Mouse (Mus musculus): ENCODE measurements at regions not wholly inside any gene's neighbourhood (a gene's known extent, or its start where the extent isn't known, plus 50 kb on each side); places are given as distances from the start of the nearest gene placed in this dataset.

GRCm38 (mm10) chr9:85144363-85144762 lies 168.2 kb upstream of the Gm11114 start:
- no peak overlapping the region for H3K4me3 ChIP-seq (replicated peaks; ENCODE audit: extremely low read depth, low read depth, low read length)
- 93% methylated on average over 2 of the region's 2 CpGs for WGBS
- H3K4me1 ChIP-seq (ENCODE audit: control insufficient read depth, insufficient read depth, low read length) = peaks cover 2% of the 10 kb centered on the region; the same call in 1 of the 2 replicates
- no peak for DNase-seq
- TF ChIP-seq POLR2A (IDR thresholded peaks at IDR 0.05; ENCODE audit: borderline replicate concordance, extremely low read depth, low read depth, low read length) (no peak), CTCF (IDR thresholded peaks at IDR 0.05; ENCODE audit: insufficient read depth, low read length) (no peak)

- Histone ChIP-seq H3K4me3 (replicated peaks; ENCODE audit: extremely low read depth, low read depth, low read length) (no peak overlapping the region), H3K4me1 (ENCODE audit: control insufficient read depth, insufficient read depth, low read length) (no peaks in the 10 kb centered on the region)
- TF ChIP-seq CTCF (IDR thresholded peaks at IDR 0.05; ENCODE audit: insufficient read depth, low read length) = no peak
- TF ChIP-seq POLR2A (IDR thresholded peaks at IDR 0.05; ENCODE audit: borderline replicate concordance, extremely low read depth, low read depth, low read length) = no peak
- 69% methylated on average over 1 of the region's 1 CpGs for WGBS
- no peak for DNase-seq
These were observed 146.9 kb upstream of the Gm11114 start for GRCm38 (mm10) chr9:85165632-85166031.

- no peak for TF ChIP-seq CTCF (IDR thresholded peaks at IDR 0.05; ENCODE audit: insufficient read depth, low read length)
- TF ChIP-seq POLR2A (IDR thresholded peaks at IDR 0.05; ENCODE audit: borderline replicate concordance, extremely low read depth, low read depth, low read length) = no peak
- no peak overlapping the region for H3K4me3 ChIP-seq (replicated peaks; ENCODE audit: extremely low read depth, low read depth, low read length)
- DNase-seq = no peak
- no peaks in the 10 kb centered on the region for H3K4me1 ChIP-seq (ENCODE audit: control insufficient read depth, insufficient read depth, low read length)
These were observed 145.3 kb upstream of the Gm11114 start for GRCm38 (mm10) chr9:85167243-85167642.

- H3K4me1 ChIP-seq (ENCODE audit: control insufficient read depth, insufficient read depth, low read length) = no peaks in the 10 kb centered on the region
- 49% methylated on average over 3 of the region's 3 CpGs for WGBS
- H3K4me3 ChIP-seq (replicated peaks; ENCODE audit: extremely low read depth, low read depth, low read length) = no peak overlapping the region
- no peak for DNase-seq
- no peak for TF ChIP-seq CTCF (IDR thresholded peaks at IDR 0.05; ENCODE audit: insufficient read depth, low read length)
- no peak for TF ChIP-seq POLR2A (IDR thresholded peaks at IDR 0.05; ENCODE audit: borderline replicate concordance, extremely low read depth, low read depth, low read length)
These were observed 138.1 kb upstream of the Gm11114 start for GRCm38 (mm10) chr9:85174431-85174830.

- TF ChIP-seq CTCF (IDR thresholded peaks at IDR 0.05; ENCODE audit: insufficient read depth, low read length) (no peak), POLR2A (IDR thresholded peaks at IDR 0.05; ENCODE audit: borderline replicate concordance, extremely low read depth, low read depth, low read length) (no peak)
- 50% methylated on average over 3 of the region's 3 CpGs for WGBS
- DNase-seq = no peak
- Histone ChIP-seq H3K4me1 (ENCODE audit: control insufficient read depth, insufficient read depth, low read length) (no peaks in the 10 kb centered on the region), H3K4me3 (replicated peaks; ENCODE audit: extremely low read depth, low read depth, low read length) (no peak overlapping the region)
These were observed 111.4 kb upstream of the Gm11114 start for GRCm38 (mm10) chr9:85201202-85201601.

- Histone ChIP-seq H3K4me1 (ENCODE audit: control insufficient read depth, insufficient read depth, low read length) (no peaks in the 10 kb centered on the region), H3K4me3 (replicated peaks; ENCODE audit: extremely low read depth, low read depth, low read length) (no peak overlapping the region)
- DNase-seq = no peak
- TF ChIP-seq CTCF (IDR thresholded peaks at IDR 0.05; ENCODE audit: insufficient read depth, low read length) (no peak), POLR2A (IDR thresholded peaks at IDR 0.05; ENCODE audit: borderline replicate concordance, extremely low read depth, low read depth, low read length) (no peak)
- 60% methylated on average over 3 of the region's 3 CpGs for WGBS
These were observed 87.7 kb upstream of the Gm11114 start for GRCm38 (mm10) chr9:85224870-85225269.
